Mouse (Mus musculus) forebrain, embryonic 10.5 days (tissue): ENCODE results near the gene Naa50. TPM values are rescaled to one million over a fixed set of nuclear protein-coding genes. Genes with fewer than 3 reads are reported as not detected.

Experiments used
- DNase-seq: peaks from one replicate; pipeline ENCODE4 v3.0.0-alpha.2; 2017; ENCODE audit warnings: low spot score; ENCODE audit errors: extremely low spot score
- H3K27ac ChIP-seq: fragments of 300-500 bp; sonication (generic); 2 replicates; pipeline ENCODE4 v1.5.1; 2016; ENCODE audit warnings: mild to moderate bottlenecking
- H3K27me3 ChIP-seq: fragments of 300-500 bp; sonication (generic); 2 replicates; pipeline ENCODE4 v1.6.1; 2016; ENCODE audit warnings: mild to moderate bottlenecking; ENCODE audit not compliant: poor library complexity, severe bottlenecking
- H3K36me3 ChIP-seq: fragments of 300-500 bp; sonication (generic); replicated peaks from 2 replicates; pipeline ENCODE4 v1.6.1; 2016; ENCODE audit warnings: mild to moderate bottlenecking, moderate library complexity
- H3K4me1 ChIP-seq: fragments of 300-500 bp; sonication (generic); 2 replicates; pipeline ENCODE4 v1.6.1; 2016
- H3K4me3 ChIP-seq: fragments of 300-500 bp; sonication (generic); 2 replicates; pipeline ENCODE4 v1.5.1; 2016; ENCODE audit warnings: mild to moderate bottlenecking, moderate library complexity
- H3K9me3 ChIP-seq: fragments of 300-500 bp; sonication (generic); 2 replicates; pipeline ENCODE4 v1.6.1; 2016; ENCODE audit warnings: mild to moderate bottlenecking, moderate library complexity
- WGBS: fragments of 180-500 bp; shearing (Covaris S2); methylation state at CpG from one replicate; pipeline ENCODE4 v1.1.7; 2016; 5-methylcytosine and 5-hydroxymethylcytosine counted together
- polyA plus RNA-seq: library from polyadenylated mRNA; unstranded; fragments of >200 nt; fragmentation: Nextera tagmentation; extraction: Ambion mirVana; gene quantifications from 2 replicates; pipeline ENCODE4 v1.2.1, GENCODE M21; 2016

Naa50 gene
- polyA plus RNA-seq, 1 experiment from 2014 or later: 151 TPM

GRCm38 (mm10) chr16:44154497-44155057 lies 14.9 kb downstream of the Naa50 start:
- Histone ChIP-seq H3K36me3 (peaks cover 38% of the 10 kb centered on the region), H3K4me3 (no peak overlapping the region), H3K27me3 (no peaks in the 10 kb centered on the region), H3K9me3 (no peaks in the 10 kb centered on the region), H3K27ac (no peak overlapping the region), H3K4me1 (no peaks in the 10 kb centered on the region)
- 72% methylated on average over 6 of the region's 6 CpGs for WGBS
- DNase-seq: no peak

- Histone ChIP-seq H3K4me1 (no peaks in the 10 kb centered on the region), H3K27me3 (no peaks in the 10 kb centered on the region), H3K4me3 (no peak overlapping the region), H3K27ac (no peak overlapping the region), H3K9me3 (no peaks in the 10 kb centered on the region), H3K36me3 (peaks cover 65% of the 10 kb centered on the region)
- 98% methylated on average over 7 of the region's 7 CpGs for WGBS
- DNase-seq: no peak
Observed at GRCm38 (mm10) chr16:44159325-44159724, 19.7 kb downstream of the Naa50 start.

GRCm38 (mm10) chr16:44163831-44164230 lies 24.2 kb downstream of the Naa50 start:
- WGBS: 85% methylated on average over 2 of the region's 2 CpGs
- no peak for DNase-seq
- Histone ChIP-seq H3K9me3 (no peaks in the 10 kb centered on the region), H3K4me1 (no peaks in the 10 kb centered on the region), H3K36me3 (peaks cover 38% of the 10 kb centered on the region), H3K4me3 (no peak overlapping the region), H3K27me3 (no peaks in the 10 kb centered on the region), H3K27ac (no peak overlapping the region)

GRCm38 (mm10) chr16:44165182-44165581 lies 25.6 kb downstream of the Naa50 start:
- DNase-seq: no peak
- WGBS: 65% methylated on average over 3 of the region's 3 CpGs
- no peak overlapping the region for H3K4me3 ChIP-seq

GRCm38 (mm10) chr16:44168990-44169389 lies 29.4 kb downstream of the Naa50 start:
- WGBS: 91% methylated on average over 4 of the region's 4 CpGs

More at GRCm38 (mm10) chr16:44165182-44165581, 25.6 kb downstream of the Naa50 start:
- peaks cover 24% of the 10 kb centered on the region for H3K36me3 ChIP-seq
- no peaks in the 10 kb centered on the region for H3K27me3 ChIP-seq
- H3K9me3 ChIP-seq: no peaks in the 10 kb centered on the region
- no peak overlapping the region for H3K27ac ChIP-seq
- no peaks in the 10 kb centered on the region for H3K4me1 ChIP-seq

GRCm38 (mm10) chr16:44172297-44173154 lies 32.9 kb downstream of the Naa50 start:
- peak overlapping the region; percentile 95 for H3K4me3 ChIP-seq
- H3K9me3 ChIP-seq: no peaks in the 10 kb centered on the region
- peaks cover 25% of the 10 kb centered on the region for H3K4me1 ChIP-seq
- no peaks in the 10 kb centered on the region for H3K36me3 ChIP-seq
- peak; percentile 99 for DNase-seq
- peak overlapping the region; percentile 99 for H3K27ac ChIP-seq
- 1% methylated on average over 26 of the region's 26 CpGs for WGBS
- no peaks in the 10 kb centered on the region for H3K27me3 ChIP-seq

More at GRCm38 (mm10) chr16:44168990-44169389, 29.4 kb downstream of the Naa50 start:
- Histone ChIP-seq H3K27ac (no peak overlapping the region), H3K27me3 (no peaks in the 10 kb centered on the region), H3K4me3 (no peak overlapping the region), H3K36me3 (no peaks in the 10 kb centered on the region), H3K4me1 (peaks cover 9% of the 10 kb centered on the region), H3K9me3 (no peaks in the 10 kb centered on the region)
- DNase-seq: no peak

GRCm38 (mm10) chr16:44173155-44173941 lies 33.7 kb downstream of the Naa50 start, which contains the start of gene Usf3:
Usf3 (plus strand) TSS chr16:44173246.
- no peak for DNase-seq
- Histone ChIP-seq H3K9me3 (no peaks in the 10 kb centered on the region), H3K27ac (peak within 1 kb of the TSS; percentile 99), H3K36me3 (no peaks in the 10 kb centered on the region), H3K4me3 (peak within 1 kb of the TSS; percentile 95), H3K27me3 (no peaks in the 10 kb centered on the region), H3K4me1 (peaks cover 25% of the 10 kb centered on the region)
- under 1% methylated on average over 68 of the region's 77 CpGs for WGBS

GRCm38 (mm10) chr16:44173966-44174530 lies 34.4 kb downstream of the Naa50 start:
- Histone ChIP-seq H3K27ac (peak overlapping the region; percentile 99), H3K4me3 (peak overlapping the region; percentile 95), H3K9me3 (no peaks in the 10 kb centered on the region), H3K36me3 (no peaks in the 10 kb centered on the region), H3K4me1 (peaks cover 25% of the 10 kb centered on the region), H3K27me3 (no peaks in the 10 kb centered on the region)
- WGBS: 32% methylated on average over 7 of the region's 7 CpGs
- DNase-seq: no peak

- Histone ChIP-seq H3K27ac (no peak overlapping the region), H3K4me1 (peaks cover 25% of the 10 kb centered on the region), H3K36me3 (0 out of 2 replicates have a peak, but pooled peaks cover 2% of the 10 kb centered on the region), H3K4me3 (peak overlapping the region; percentile 95; the same call in 1 of the 2 replicates), H3K27me3 (no peaks in the 10 kb centered on the region), H3K9me3 (no peaks in the 10 kb centered on the region)
- WGBS: 78% methylated on average over 1 of the region's 1 CpGs
- no peak for DNase-seq
Observed at GRCm38 (mm10) chr16:44175001-44175400, 35.4 kb downstream of the Naa50 start.

GRCm38 (mm10) chr16:44176511-44176910 lies 36.9 kb downstream of the Naa50 start:
- H3K36me3 ChIP-seq: peaks cover 5% of the 10 kb centered on the region
- H3K4me3 ChIP-seq: no peak overlapping the region
- no peaks in the 10 kb centered on the region for H3K9me3 ChIP-seq
- no peaks in the 10 kb centered on the region for H3K27me3 ChIP-seq
- H3K4me1 ChIP-seq: peaks cover 25% of the 10 kb centered on the region
- 92% methylated on average over 2 of the region's 2 CpGs for WGBS
- DNase-seq: no peak
- H3K27ac ChIP-seq: no peak overlapping the region

GRCm38 (mm10) chr16:44178555-44178954 lies 38.9 kb downstream of the Naa50 start:
- 88% methylated on average over 1 of the region's 1 CpGs for WGBS

GRCm38 (mm10) chr16:44182597-44182996 lies 43.0 kb downstream of the Naa50 start:
- Histone ChIP-seq H3K4me3 (no peak overlapping the region), H3K36me3 (peaks cover 14% of the 10 kb centered on the region), H3K9me3 (no peaks in the 10 kb centered on the region), H3K27ac (no peak overlapping the region), H3K27me3 (no peaks in the 10 kb centered on the region), H3K4me1 (no peaks in the 10 kb centered on the region)
- 90% methylated on average over 1 of the region's 1 CpGs for WGBS
- DNase-seq: no peak

More at GRCm38 (mm10) chr16:44178555-44178954, 38.9 kb downstream of the Naa50 start:
- Histone ChIP-seq H3K4me1 (peaks cover 20% of the 10 kb centered on the region), H3K9me3 (no peaks in the 10 kb centered on the region), H3K27me3 (no peaks in the 10 kb centered on the region), H3K27ac (no peak overlapping the region), H3K4me3 (no peak overlapping the region), H3K36me3 (peaks cover 12% of the 10 kb centered on the region)
- no peak for DNase-seq
